Mouse (Mus musculus) embryonic facial prominence, embryonic 15.5 days (tissue): ENCODE results near the gene 4930426L09Rik. TPM values are rescaled to one million over a fixed set of nuclear protein-coding genes. Genes with fewer than 3 reads are reported as not detected.

Source experiments
- ATAC-seq: fragments of 200-750 bp; cut with Nextera tagmentation; 2 replicates; pipeline ENCODE4 v1.8.0; 2017; ENCODE audit warnings: low read depth, moderate TSS enrichment; ENCODE audit not compliant: insufficient number of reproducible peaks, low FRiP score, low TSS enrichment
- H3K27ac ChIP-seq: fragments of 300-500 bp; sonication (generic); replicated peaks from 2 replicates; pipeline ENCODE4 v1.5.1; 2015; ENCODE audit warnings: mild to moderate bottlenecking, inconsistent platforms
- H3K27me3 ChIP-seq: fragments of 300-500 bp; sonication (generic); 2 replicates; pipeline ENCODE4 v1.6.1; 2015; ENCODE audit warnings: inconsistent platforms
- H3K36me3 ChIP-seq: fragments of 300-500 bp; sonication (generic); 2 replicates; pipeline ENCODE4 v1.6.1; 2015; ENCODE audit warnings: mild to moderate bottlenecking, inconsistent platforms
- H3K4me1 ChIP-seq: fragments of 300-500 bp; sonication (generic); 2 replicates; pipeline ENCODE4 v1.6.1; 2015; ENCODE audit warnings: inconsistent platforms
- H3K4me2 ChIP-seq: fragments of 300-500 bp; sonication (generic); replicated peaks from 2 replicates; pipeline ENCODE4 v1.6.1; 2015; ENCODE audit warnings: mild to moderate bottlenecking, inconsistent platforms
- H3K4me3 ChIP-seq: fragments of 300-500 bp; sonication (generic); replicated peaks from 2 replicates; pipeline ENCODE4 v1.5.1; 2015; ENCODE audit warnings: mild to moderate bottlenecking, inconsistent platforms
- H3K9ac ChIP-seq: fragments of 300-500 bp; sonication (generic); 2 replicates; pipeline ENCODE4 v1.6.1; 2015; ENCODE audit warnings: inconsistent platforms
- H3K9me3 ChIP-seq: fragments of 300-500 bp; sonication (generic); replicated peaks from 2 replicates; pipeline ENCODE4 v1.6.1; 2016; ENCODE audit warnings: inconsistent platforms
- WGBS: fragments of 180-500 bp; shearing (Covaris S2); methylation state at CpG from one replicate; pipeline ENCODE4 v1.1.7; 2015; 5-methylcytosine and 5-hydroxymethylcytosine counted together
- polyA plus RNA-seq: library from polyadenylated mRNA; unstranded; fragments of >200 nt; fragmentation: Nextera tagmentation; extraction: Ambion mirVana; gene quantifications from 2 replicates; pipeline ENCODE4 v1.2.1, GENCODE M21; 2015

The 4930426L09Rik gene
- polyA plus RNA-seq, 1 experiment from 2014 or later, result 0.69 TPM

- no peak for ATAC-seq
- Histone ChIP-seq H3K9me3 (no peaks in the 10 kb centered on the region), H3K36me3 (no peaks in the 10 kb centered on the region), H3K27me3 (no peaks in the 10 kb centered on the region), H3K4me3 (no peak overlapping the region), H3K4me1 (no peaks in the 10 kb centered on the region), H3K4me2 (no peak overlapping the region), H3K27ac (no peak overlapping the region), H3K9ac (no peak overlapping the region)
- 60% methylated on average over 2 of the region's 2 CpGs for WGBS
Measured at GRCm38 (mm10) chr2:19018034-19018433, 19.9 kb downstream of the 4930426L09Rik start.

GRCm38 (mm10) chr2:19024807-19025206 is 26.7 kb downstream of the 4930426L09Rik start:
- no peaks in the 10 kb centered on the region for H3K36me3 ChIP-seq
- ATAC-seq, result no peak
- WGBS, result 63% methylated on average over 2 of the region's 2 CpGs

GRCm38 (mm10) chr2:19037430-19037829 is 39.3 kb downstream of the 4930426L09Rik start:
- no peaks in the 10 kb centered on the region for H3K27me3 ChIP-seq
- 44% methylated on average over 4 of the region's 4 CpGs for WGBS
- H3K4me1 ChIP-seq, result no peaks in the 10 kb centered on the region
- H3K27ac ChIP-seq, result no peak overlapping the region
- no peak overlapping the region for H3K9ac ChIP-seq
- H3K4me3 ChIP-seq, result no peak overlapping the region
- no peak overlapping the region for H3K4me2 ChIP-seq
- no peak for ATAC-seq
- H3K9me3 ChIP-seq, result no peaks in the 10 kb centered on the region
- no peaks in the 10 kb centered on the region for H3K36me3 ChIP-seq

More at GRCm38 (mm10) chr2:19024807-19025206, 26.7 kb downstream of the 4930426L09Rik start:
- H3K9me3 ChIP-seq, result no peaks in the 10 kb centered on the region
- no peak overlapping the region for H3K27ac ChIP-seq
- H3K9ac ChIP-seq, result no peak overlapping the region
- no peaks in the 10 kb centered on the region for H3K4me1 ChIP-seq
- H3K4me3 ChIP-seq, result no peak overlapping the region
- H3K4me2 ChIP-seq, result no peak overlapping the region
- no peaks in the 10 kb centered on the region for H3K27me3 ChIP-seq

- Histone ChIP-seq H3K27ac (no peak overlapping the region), H3K9me3 (no peaks in the 10 kb centered on the region), H3K4me2 (no peak overlapping the region), H3K9ac (no peak overlapping the region), H3K4me3 (no peak overlapping the region), H3K36me3 (no peaks in the 10 kb centered on the region), H3K27me3 (no peaks in the 10 kb centered on the region), H3K4me1 (no peaks in the 10 kb centered on the region)
- no peak for ATAC-seq
- 71% methylated on average over 4 of the region's 4 CpGs for WGBS
Measured at GRCm38 (mm10) chr2:19037907-19038570, 39.9 kb downstream of the 4930426L09Rik start.

GRCm38 (mm10) chr2:19048225-19048624 is 50.1 kb downstream of the 4930426L09Rik start:
- Histone ChIP-seq H3K27me3 (no peaks in the 10 kb centered on the region), H3K4me2 (no peak overlapping the region), H3K4me3 (no peak overlapping the region), H3K9ac (no peak overlapping the region), H3K4me1 (no peaks in the 10 kb centered on the region), H3K9me3 (no peaks in the 10 kb centered on the region), H3K27ac (no peak overlapping the region), H3K36me3 (no peaks in the 10 kb centered on the region)
- WGBS, result 90% methylated on average over 1 of the region's 1 CpGs
- ATAC-seq, result no peak

GRCm38 (mm10) chr2:19049341-19049740 is 51.2 kb downstream of the 4930426L09Rik start:
- Histone ChIP-seq H3K27me3 (no peaks in the 10 kb centered on the region), H3K36me3 (no peaks in the 10 kb centered on the region), H3K9ac (no peak overlapping the region), H3K4me1 (no peaks in the 10 kb centered on the region), H3K4me2 (no peak overlapping the region), H3K4me3 (no peak overlapping the region), H3K27ac (no peak overlapping the region), H3K9me3 (no peaks in the 10 kb centered on the region)
- WGBS, result 97% methylated on average over 1 of the region's 1 CpGs
- no peak for ATAC-seq

Other genes starting within 250 kb of the 4930426L09Rik start
- gene Pip4k2a, start 217 bp upstream of the 4930426L09Rik start, polyA plus RNA-seq, result 10.8 and 11.3 TPM in 2 replicates
- gene Armc3, start 201.0 kb downstream of the 4930426L09Rik start, polyA plus RNA-seq, result 2.6 and 4.4 TPM in 2 replicates